Mouse (Mus musculus) forebrain, embryonic 13.5 days (tissue): ENCODE results near the gene Ivd. TPM values are rescaled to one million over a fixed set of nuclear protein-coding genes. Genes with fewer than 3 reads are reported as not detected.

Source experiments
- ATAC-seq: fragments of 200-750 bp; cut with Nextera tagmentation; 2 replicates; pipeline ENCODE4 v1.8.0; 2017
- H3K27ac ChIP-seq: fragments of 300-500 bp; sonication (generic); 2 replicates; pipeline ENCODE4 v1.5.1; 2015; ENCODE audit warnings: inconsistent platforms, mild to moderate bottlenecking, moderate library complexity
- H3K27me3 ChIP-seq: fragments of 300-500 bp; sonication (generic); 2 replicates; pipeline ENCODE4 v1.6.1; 2015; ENCODE audit warnings: mild to moderate bottlenecking, inconsistent platforms
- H3K36me3 ChIP-seq: fragments of 300-500 bp; sonication (generic); 2 replicates; pipeline ENCODE4 v1.6.1; 2015; ENCODE audit warnings: mild to moderate bottlenecking, inconsistent platforms; ENCODE audit not compliant: poor library complexity, severe bottlenecking
- H3K4me1 ChIP-seq: fragments of 300-500 bp; sonication (generic); 2 replicates; pipeline ENCODE4 v1.6.1; 2015; ENCODE audit warnings: inconsistent platforms
- H3K4me2 ChIP-seq: fragments of 300-500 bp; sonication (generic); 2 replicates; pipeline ENCODE4 v1.6.1; 2015; ENCODE audit warnings: inconsistent platforms, mild to moderate bottlenecking, moderate library complexity
- H3K4me3 ChIP-seq: fragments of 300-500 bp; sonication (generic); 2 replicates; pipeline ENCODE4 v1.5.1; 2015; ENCODE audit warnings: mild to moderate bottlenecking, inconsistent platforms
- H3K9ac ChIP-seq: fragments of 300-500 bp; sonication (generic); 2 replicates; pipeline ENCODE4 v1.6.1; 2015; ENCODE audit warnings: mild to moderate bottlenecking, inconsistent platforms
- H3K9me3 ChIP-seq: fragments of 300-500 bp; sonication (generic); replicated peaks from 2 replicates; pipeline ENCODE4 v1.6.1; 2016; ENCODE audit warnings: inconsistent platforms
- WGBS: fragments of 180-500 bp; shearing (Covaris S2); methylation state at CpG from one replicate; pipeline ENCODE4 v1.1.7; 2015; 5-methylcytosine and 5-hydroxymethylcytosine counted together
- polyA plus RNA-seq: library from polyadenylated mRNA; unstranded; fragments of >200 nt; fragmentation: Nextera tagmentation; extraction: Ambion mirVana; gene quantifications from 2 replicates; pipeline ENCODE4 v1.2.1, GENCODE M21; 2015

Ivd gene
- polyA plus RNA-seq, 1 experiment from 2014 or later: 54.0 TPM

DNA sequence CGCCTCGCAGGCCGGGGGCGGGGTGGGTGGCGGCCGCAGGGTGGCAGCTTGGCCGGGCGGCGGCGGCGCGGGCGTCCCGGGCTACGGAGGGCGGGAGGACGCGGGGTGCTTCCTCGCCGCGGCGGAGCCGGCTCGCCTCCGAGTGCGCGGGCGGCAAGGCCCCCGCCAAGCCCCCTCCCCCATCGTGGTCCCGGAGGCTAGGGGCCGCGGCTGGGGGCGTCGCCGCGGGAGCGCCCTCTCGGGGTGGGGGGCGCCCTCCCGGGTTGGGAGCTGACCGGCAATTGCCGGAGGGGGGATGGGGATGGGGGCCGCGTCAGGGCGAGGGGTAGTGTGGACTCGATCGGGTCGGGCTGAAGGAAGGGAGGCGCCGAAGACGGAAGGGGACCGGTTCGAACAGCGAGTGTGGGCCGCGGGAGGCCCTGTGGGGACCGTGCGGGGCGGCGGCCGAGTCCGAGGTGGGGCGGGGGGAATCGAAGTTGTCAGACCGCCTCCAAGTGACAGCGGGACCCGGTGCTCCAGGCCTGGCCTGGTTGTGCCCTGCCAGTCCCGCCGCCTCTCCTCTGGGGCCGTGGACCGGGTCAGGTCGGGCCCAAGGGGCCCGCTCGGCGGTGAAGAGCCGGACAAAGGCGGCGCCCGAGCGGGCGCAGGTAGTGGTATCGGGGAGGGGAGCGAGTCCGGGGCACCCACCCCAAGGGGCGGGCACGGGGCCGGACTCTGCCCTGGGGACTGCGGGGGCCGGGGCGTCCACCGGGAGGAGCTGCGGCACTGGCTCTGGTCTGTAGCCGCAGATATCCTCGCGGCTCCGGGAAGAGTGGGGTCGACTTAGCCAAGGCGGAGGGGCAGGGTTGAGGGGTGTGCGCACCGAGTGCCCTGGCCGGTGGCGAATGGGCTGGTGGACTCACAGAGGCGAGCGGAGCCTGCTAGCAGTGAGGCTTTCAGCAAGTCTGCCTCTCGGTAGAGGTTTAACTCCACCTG is 40.6 kb downstream of the Ivd start:
- Histone ChIP-seq H3K9ac (peak overlapping the region; percentile 91), H3K4me3 (peak overlapping the region; percentile 90), H3K4me1 (peaks cover 62% of the 10 kb centered on the region), H3K27ac (peak overlapping the region; percentile 87), H3K36me3 (no peaks in the 10 kb centered on the region), H3K9me3 (no peaks in the 10 kb centered on the region), H3K27me3 (peaks cover 35% of the 10 kb centered on the region), H3K4me2 (peak overlapping the region; percentile 99)
- peak; percentile 11; the same call in 1 of the 2 replicates for ATAC-seq
- under 1% methylated on average over 76 of the region's 106 CpGs for WGBS

DNA sequence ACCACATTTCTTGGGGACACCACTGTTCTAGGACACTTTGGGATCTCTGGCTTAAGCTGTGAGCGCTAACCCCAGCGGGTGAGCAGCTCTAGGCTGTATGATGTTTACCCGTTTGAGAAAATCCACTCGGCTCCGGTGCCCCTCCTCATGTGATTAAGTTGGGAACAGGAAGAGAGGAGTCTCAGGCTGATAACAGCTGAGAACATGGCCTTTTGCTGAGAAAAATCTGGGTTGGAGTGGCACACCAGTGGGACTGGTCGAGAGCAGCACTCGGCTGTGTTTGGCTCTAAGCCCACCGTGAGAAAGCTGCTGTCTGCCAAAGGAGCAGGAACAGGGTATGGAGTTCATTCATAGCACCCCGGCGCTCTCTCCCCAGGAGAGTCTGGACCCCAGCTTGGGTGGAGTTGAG is 41.6 kb downstream of the Ivd start:
- peaks cover 52% of the 10 kb centered on the region for H3K4me1 ChIP-seq
- no peaks in the 10 kb centered on the region for H3K36me3 ChIP-seq
- peaks cover 25% of the 10 kb centered on the region for H3K27me3 ChIP-seq
- peak overlapping the region; percentile 90 for H3K4me3 ChIP-seq
- WGBS: 9% methylated on average over 10 of the region's 10 CpGs
- peak overlapping the region; percentile 91 for H3K9ac ChIP-seq
- H3K27ac ChIP-seq: no peak overlapping the region
- H3K4me2 ChIP-seq: peak overlapping the region; percentile 99
- ATAC-seq: no peak
- H3K9me3 ChIP-seq: no peaks in the 10 kb centered on the region

DNA sequence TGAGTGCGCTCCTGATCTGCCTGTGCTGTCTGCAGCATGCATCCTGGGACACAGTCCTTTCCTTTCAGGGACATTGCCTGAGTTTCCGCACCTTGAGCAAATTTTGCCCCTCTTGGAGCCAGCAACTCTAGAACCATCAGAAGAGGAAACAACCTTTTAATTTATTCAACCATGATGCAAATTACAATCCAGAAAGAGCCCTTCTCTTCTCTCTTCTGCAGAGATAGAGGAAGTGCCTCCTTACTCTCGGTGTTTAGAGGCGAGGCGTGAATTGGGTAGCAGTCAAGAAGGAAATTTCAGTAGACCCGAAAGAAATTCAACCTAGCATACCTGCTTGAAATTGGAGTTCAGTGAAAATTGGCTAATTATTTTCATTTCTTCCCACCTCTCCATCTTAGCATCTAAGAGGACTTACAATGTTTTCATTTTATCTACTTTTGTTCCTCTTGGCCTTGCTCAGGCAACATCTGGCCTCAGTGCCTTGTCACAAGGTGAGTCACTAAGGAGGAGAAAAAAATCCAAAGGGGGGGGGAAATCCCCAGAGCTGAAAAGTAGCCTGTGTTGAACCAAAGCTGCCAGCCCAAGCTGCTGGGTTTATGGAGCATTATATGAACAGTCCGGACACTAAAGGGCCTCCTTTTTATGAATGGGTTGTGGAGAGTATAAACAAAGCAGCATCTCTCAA is 43.8 kb downstream of the Ivd start:
- Histone ChIP-seq H3K9ac (no peak overlapping the region), H3K4me2 (0 out of 2 replicates have a peak overlapping the region, but pooled peaks have one; percentile 7), H3K4me1 (peaks cover 54% of the 10 kb centered on the region), H3K27ac (no peak overlapping the region), H3K36me3 (no peaks in the 10 kb centered on the region), H3K27me3 (peaks cover 2% of the 10 kb centered on the region; the same call in 1 of the 2 replicates), H3K4me3 (no peak overlapping the region), H3K9me3 (no peaks in the 10 kb centered on the region)
- ATAC-seq: no peak
- WGBS: 81% methylated on average over 7 of the region's 7 CpGs

DNA sequence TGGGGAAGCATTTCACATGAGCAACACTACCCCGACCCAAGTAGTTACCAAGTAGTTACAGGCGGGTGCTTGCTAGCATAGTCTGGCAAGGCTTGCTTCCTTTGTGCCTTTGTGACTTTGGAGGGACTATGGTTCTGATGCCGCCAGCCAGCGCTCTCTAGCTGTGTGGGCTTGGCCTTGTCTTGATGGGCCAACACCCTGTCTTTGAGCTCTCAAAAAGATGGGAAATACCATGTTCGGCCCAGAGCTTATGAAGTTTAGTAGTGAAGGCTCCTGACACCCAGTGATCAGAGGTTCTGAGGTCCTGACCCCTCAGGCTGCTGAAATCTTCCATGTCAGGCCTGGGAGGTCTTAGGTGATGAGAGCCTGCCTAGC is 44.4 kb downstream of the Ivd start:
- WGBS: 72% methylated on average over 5 of the region's 5 CpGs
- peaks cover 51% of the 10 kb centered on the region for H3K4me1 ChIP-seq
- no peak overlapping the region for H3K4me3 ChIP-seq
- H3K9me3 ChIP-seq: no peaks in the 10 kb centered on the region
- no peak for ATAC-seq
- H3K36me3 ChIP-seq: no peaks in the 10 kb centered on the region
- no peak overlapping the region for H3K4me2 ChIP-seq
- H3K9ac ChIP-seq: no peak overlapping the region
- H3K27ac ChIP-seq: no peak overlapping the region
- 0 out of 2 replicates have a peak, but pooled peaks cover 2% of the 10 kb centered on the region for H3K27me3 ChIP-seq

DNA sequence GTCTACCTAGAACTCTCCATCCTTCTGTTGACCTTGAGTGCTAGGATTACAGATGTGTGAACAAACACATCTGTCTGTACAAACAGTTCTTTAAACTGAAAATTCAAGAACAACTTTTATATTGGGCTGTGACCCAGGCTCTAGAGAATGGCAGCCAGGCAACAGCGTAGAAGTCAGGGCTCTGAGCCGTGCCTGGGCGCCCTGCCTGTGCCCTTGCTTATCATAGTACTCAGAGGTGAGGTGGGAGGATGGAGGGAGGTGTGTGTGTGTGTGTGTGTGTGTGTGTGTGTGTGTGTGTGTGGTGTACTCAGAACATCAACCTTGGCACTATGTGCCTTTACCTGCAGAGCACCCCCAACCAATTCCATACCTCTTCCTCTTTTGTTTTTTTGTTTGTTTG is 46.0 kb downstream of the Ivd start:
- 92% methylated on average over 3 of the region's 3 CpGs for WGBS

DNA sequence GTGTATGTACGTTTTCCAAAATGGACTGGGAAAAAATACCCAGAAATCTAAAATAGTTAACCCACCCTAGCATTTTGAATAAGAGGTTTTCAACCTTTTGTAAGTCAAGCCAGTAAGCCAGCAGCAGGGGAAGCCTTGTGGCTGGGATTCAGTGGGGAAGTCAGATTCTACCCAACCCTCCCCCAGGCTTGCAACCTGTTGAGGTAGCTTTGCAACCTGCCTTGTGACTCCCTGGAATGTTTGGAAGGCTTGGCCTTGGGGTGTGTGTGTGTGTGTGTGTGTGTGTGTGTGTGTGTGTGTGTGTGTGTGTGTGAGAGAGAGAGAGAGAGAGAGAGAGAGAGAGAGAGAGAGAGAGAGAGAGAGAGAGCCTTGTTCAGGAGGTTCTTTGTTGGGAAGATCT is 47.4 kb downstream of the Ivd start:
- ATAC-seq: no peak
- no peak overlapping the region for H3K27ac ChIP-seq
- 57% methylated on average over 1 of the region's 1 CpGs for WGBS
- H3K4me1 ChIP-seq: peaks cover 51% of the 10 kb centered on the region
- H3K36me3 ChIP-seq: no peaks in the 10 kb centered on the region
- no peak overlapping the region for H3K4me2 ChIP-seq
- no peaks in the 10 kb centered on the region for H3K9me3 ChIP-seq
- H3K9ac ChIP-seq: no peak overlapping the region
- no peaks in the 10 kb centered on the region for H3K27me3 ChIP-seq
- H3K4me3 ChIP-seq: no peak overlapping the region

More for the DNA sequence above, 46.0 kb downstream of the Ivd start:
- Histone ChIP-seq H3K27ac (no peak overlapping the region), H3K9me3 (no peaks in the 10 kb centered on the region), H3K27me3 (0 out of 2 replicates have a peak, but pooled peaks cover 2% of the 10 kb centered on the region), H3K9ac (no peak overlapping the region), H3K36me3 (no peaks in the 10 kb centered on the region), H3K4me1 (peaks cover 51% of the 10 kb centered on the region), H3K4me2 (no peak overlapping the region), H3K4me3 (no peak overlapping the region)
- no peak for ATAC-seq

DNA sequence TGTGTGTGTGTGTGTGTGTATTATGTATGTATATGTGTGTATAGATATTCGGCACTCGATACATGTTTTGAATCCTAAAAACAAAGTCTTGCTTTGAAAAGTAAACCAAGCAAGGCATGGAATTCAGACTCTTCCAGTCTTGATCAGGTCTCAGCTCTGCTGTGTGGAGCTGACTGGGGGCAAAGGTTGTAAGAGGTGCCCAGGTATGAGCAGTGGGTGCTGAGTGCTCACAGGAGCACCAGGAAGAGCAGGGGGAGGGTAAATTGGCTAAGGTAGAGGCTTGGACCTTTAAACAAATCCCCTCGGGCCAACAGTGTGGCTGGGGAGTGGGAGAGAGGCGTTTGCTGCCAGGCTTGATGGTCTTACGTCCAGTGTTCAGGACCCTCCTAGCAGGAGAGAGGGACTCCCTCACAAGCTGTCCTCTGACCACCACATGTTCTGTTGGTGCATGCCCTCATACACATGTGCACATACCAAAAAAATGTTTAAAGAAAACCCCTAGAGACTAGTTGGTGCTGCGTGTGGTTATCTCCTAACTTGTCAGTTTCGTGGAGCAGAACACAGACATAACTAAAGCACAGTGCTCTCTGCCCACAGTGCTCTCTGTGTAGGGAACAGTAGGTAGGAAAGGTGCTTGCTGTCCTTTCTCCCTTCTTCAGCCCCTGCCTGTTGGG is 49.0 kb downstream of the Ivd start:
- Histone ChIP-seq H3K27me3 (no peaks in the 10 kb centered on the region), H3K9me3 (no peaks in the 10 kb centered on the region), H3K36me3 (no peaks in the 10 kb centered on the region), H3K4me1 (peaks cover 49% of the 10 kb centered on the region), H3K4me3 (no peak overlapping the region), H3K9ac (no peak overlapping the region), H3K27ac (no peak overlapping the region), H3K4me2 (no peak overlapping the region)
- WGBS: 71% methylated on average over 7 of the region's 7 CpGs
- no peak for ATAC-seq

DNA sequence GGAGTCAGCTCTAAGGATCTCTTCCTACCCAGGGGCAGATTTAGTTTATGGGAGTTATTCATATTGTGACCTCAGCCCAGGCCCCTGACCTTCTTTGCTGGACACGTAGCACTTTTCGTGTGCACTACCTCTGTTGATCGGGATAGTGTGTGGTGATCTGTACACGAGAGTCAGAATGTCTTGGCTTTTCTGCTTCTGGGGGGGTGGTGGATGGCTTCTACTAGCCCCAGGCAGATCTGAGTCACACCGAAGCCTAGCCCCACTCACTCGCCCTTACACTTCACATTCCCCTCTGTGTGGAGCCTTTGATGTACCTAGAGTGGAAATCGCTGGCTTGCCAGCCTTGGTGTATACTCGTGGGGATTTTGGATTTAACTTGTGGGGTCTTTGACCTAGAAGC is 51.0 kb downstream of the Ivd start:
- no peak overlapping the region for H3K27ac ChIP-seq
- no peaks in the 10 kb centered on the region for H3K9me3 ChIP-seq
- WGBS: 82% methylated on average over 8 of the region's 8 CpGs
- ATAC-seq: no peak
- H3K27me3 ChIP-seq: no peaks in the 10 kb centered on the region
- no peak overlapping the region for H3K4me3 ChIP-seq
- H3K4me1 ChIP-seq: peaks cover 44% of the 10 kb centered on the region
- H3K9ac ChIP-seq: no peak overlapping the region
- H3K4me2 ChIP-seq: no peak overlapping the region
- H3K36me3 ChIP-seq: peaks cover 16% of the 10 kb centered on the region

DNA sequence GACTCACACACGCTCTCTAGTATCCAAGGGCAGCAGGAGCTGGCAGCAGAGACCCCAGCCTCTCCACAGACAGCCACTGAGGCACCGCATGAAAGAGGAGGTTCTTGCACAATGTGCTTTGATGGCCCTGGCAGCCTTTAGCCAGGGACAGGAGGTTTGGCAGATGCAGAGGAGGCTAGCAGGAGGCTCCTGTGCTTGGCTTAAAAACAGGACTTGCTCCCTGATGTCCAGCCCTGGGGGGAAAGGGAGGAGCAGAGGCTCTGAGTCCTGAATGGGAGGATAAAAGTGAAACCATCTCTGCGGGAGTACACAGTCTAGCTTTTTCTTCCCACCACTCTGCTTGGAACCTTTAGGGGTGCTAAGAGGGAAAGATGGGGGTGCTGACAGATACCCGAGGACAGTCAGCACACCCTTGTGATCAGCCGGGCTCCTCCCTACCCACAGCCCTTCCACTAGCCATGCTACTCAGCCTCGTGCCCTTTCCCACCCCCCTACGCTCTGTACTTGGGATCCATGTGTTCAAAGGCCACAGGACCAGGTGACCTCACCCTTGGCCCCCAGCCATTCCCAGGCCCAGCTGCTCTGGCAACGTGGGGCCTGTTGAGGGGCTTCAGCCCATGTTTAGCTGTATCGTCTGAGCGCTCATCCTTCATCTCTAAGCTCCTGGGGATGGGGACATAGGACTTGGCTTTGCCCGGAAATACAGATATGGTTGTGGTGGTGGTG is 52.0 kb downstream of the Ivd start:
- Histone ChIP-seq H3K4me2 (peak overlapping the region; percentile 7; the same call in 1 of the 2 replicates), H3K9me3 (no peaks in the 10 kb centered on the region), H3K4me3 (no peak overlapping the region), H3K9ac (peak overlapping the region; percentile 31), H3K27ac (0 out of 2 replicates have a peak overlapping the region, but pooled peaks have one; percentile 7), H3K27me3 (no peaks in the 10 kb centered on the region), H3K4me1 (peaks cover 41% of the 10 kb centered on the region), H3K36me3 (peaks cover 19% of the 10 kb centered on the region)
- WGBS: 54% methylated on average over 11 of the region's 11 CpGs
- ATAC-seq: peak; percentile 42; the same call in 1 of the 2 replicates

DNA sequence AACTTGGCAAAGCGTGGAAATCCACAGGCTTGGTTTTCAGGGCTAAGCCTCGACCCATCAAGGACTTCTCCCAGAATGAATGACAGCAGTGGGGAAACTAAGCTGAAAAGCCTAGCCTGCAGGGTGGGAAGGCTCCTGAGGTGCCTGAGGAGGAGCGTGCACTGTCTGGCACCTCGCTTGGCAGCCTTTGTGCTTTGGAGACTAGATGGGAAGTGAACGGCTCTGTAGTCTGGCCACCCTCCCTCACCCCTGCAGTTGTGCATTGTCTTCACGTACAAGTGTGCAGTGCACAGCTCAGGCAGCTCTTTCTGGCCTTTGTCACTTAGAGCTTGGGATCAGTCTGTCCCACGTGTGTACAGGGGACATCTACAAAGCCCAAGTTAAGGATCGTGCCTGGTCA is 52.9 kb downstream of the Ivd start:
- Histone ChIP-seq H3K9ac (peak overlapping the region; percentile 17; the same call in 1 of the 2 replicates), H3K9me3 (no peaks in the 10 kb centered on the region), H3K4me2 (no peak overlapping the region), H3K4me1 (peaks cover 40% of the 10 kb centered on the region), H3K27ac (peak overlapping the region; percentile 40), H3K4me3 (no peak overlapping the region), H3K36me3 (peaks cover 29% of the 10 kb centered on the region), H3K27me3 (no peaks in the 10 kb centered on the region)
- peak; percentile 74 for ATAC-seq
- 23% methylated on average over 8 of the region's 8 CpGs for WGBS

DNA sequence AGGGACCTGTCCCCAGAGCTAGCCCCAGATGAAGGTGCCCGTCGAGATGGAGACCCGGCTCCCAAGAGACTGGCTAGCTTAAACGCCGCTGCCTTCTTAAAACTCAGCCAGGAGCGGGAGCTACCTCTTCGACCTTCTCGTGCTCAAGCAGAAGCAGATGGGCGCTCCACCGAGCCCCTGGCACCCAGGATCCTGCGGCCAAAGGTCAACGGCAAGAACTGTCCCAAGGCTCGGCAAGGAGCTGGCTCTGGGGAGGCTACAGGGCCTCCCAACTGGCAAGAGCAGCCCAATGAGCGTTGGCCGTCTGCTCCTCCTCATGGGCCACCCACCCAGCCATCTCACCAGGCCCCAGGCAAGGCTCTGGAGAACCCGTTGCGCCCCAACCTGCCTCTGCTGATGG is 54.7 kb downstream of the Ivd start:
- Histone ChIP-seq H3K4me3 (no peak overlapping the region), H3K4me1 (peaks cover 33% of the 10 kb centered on the region), H3K9ac (no peak overlapping the region), H3K27me3 (no peaks in the 10 kb centered on the region), H3K4me2 (no peak overlapping the region), H3K36me3 (peaks cover 46% of the 10 kb centered on the region), H3K27ac (no peak overlapping the region), H3K9me3 (no peaks in the 10 kb centered on the region)
- 92% methylated on average over 17 of the region's 17 CpGs for WGBS
- no peak for ATAC-seq
